Mouse (Mus musculus): ENCODE data around the gene Sema3c.

The Sema3c gene

GRCm38 (mm10) chr5:17647643-17648226, 73.7 kb downstream of the Sema3c start:
- DNase-seq (ENCODE audit: low read depth in 1 of 2, low spot score in 2 of 2): no peak

GRCm38 (mm10) chr5:17648865-17649542, 74.9 kb downstream of the Sema3c start:
- no peak for DNase-seq (ENCODE audit: low read depth in 1 of 2, low spot score in 2 of 2)

- no peak for DNase-seq (ENCODE audit: low read depth in 1 of 2, low spot score in 2 of 2)
Observed at GRCm38 (mm10) chr5:17661223-17661622, 87.1 kb downstream of the Sema3c start.

GRCm38 (mm10) chr5:17671356-17671755, 97.3 kb downstream of the Sema3c start:
- no peak for DNase-seq (ENCODE audit: low read depth in 1 of 2, low spot score in 2 of 2)

- no peak for DNase-seq (ENCODE audit: low read depth in 1 of 2, low spot score in 2 of 2)
Observed at GRCm38 (mm10) chr5:17680862-17681261, 106.8 kb downstream of the Sema3c start.

- DNase-seq (ENCODE audit: low read depth in 1 of 2, low spot score in 2 of 2): no peak
Observed at GRCm38 (mm10) chr5:17689121-17689520, 115.0 kb downstream of the Sema3c start.

- DNase-seq (ENCODE audit: low read depth in 1 of 2, low spot score in 2 of 2): no peak
Observed at GRCm38 (mm10) chr5:17689604-17690003, 115.5 kb downstream of the Sema3c start.

- DNase-seq (ENCODE audit: low read depth in 1 of 2, low spot score in 2 of 2): no peak
Observed at GRCm38 (mm10) chr5:17695366-17695765, 121.3 kb downstream of the Sema3c start.

- DNase-seq (ENCODE audit: low read depth in 1 of 2, low spot score in 2 of 2): no peak
Observed at GRCm38 (mm10) chr5:17698905-17699304, 124.8 kb downstream of the Sema3c start.

- no peak for DNase-seq (ENCODE audit: low read depth in 1 of 2, low spot score in 2 of 2)
Observed at GRCm38 (mm10) chr5:17704160-17704559, 130.1 kb downstream of the Sema3c start.

- DNase-seq (ENCODE audit: low read depth in 1 of 2, low spot score in 2 of 2): no peak
Observed at GRCm38 (mm10) chr5:17707086-17707485, 133.0 kb downstream of the Sema3c start.

- no peak for DNase-seq (ENCODE audit: low read depth in 1 of 2, low spot score in 2 of 2)
Observed at GRCm38 (mm10) chr5:17712374-17712773, 138.3 kb downstream of the Sema3c start.

- no peak for DNase-seq (ENCODE audit: low read depth in 1 of 2, low spot score in 2 of 2)
Observed at GRCm38 (mm10) chr5:17715206-17715605, 141.1 kb downstream of the Sema3c start.

GRCm38 (mm10) chr5:17720011-17720410, 145.9 kb downstream of the Sema3c start:
- DNase-seq (ENCODE audit: low read depth in 1 of 2, low spot score in 2 of 2): no peak

GRCm38 (mm10) chr5:17724031-17724430, 149.9 kb downstream of the Sema3c start:
- no peak for DNase-seq (ENCODE audit: low read depth in 1 of 2, low spot score in 2 of 2)

- DNase-seq (ENCODE audit: low read depth in 1 of 2, low spot score in 2 of 2): no peak
Observed at GRCm38 (mm10) chr5:17728047-17728446, 154.0 kb downstream of the Sema3c start.

- DNase-seq (ENCODE audit: low read depth in 1 of 2, low spot score in 2 of 2): no peak
Observed at GRCm38 (mm10) chr5:17739805-17740204, 165.7 kb downstream of the Sema3c start.

GRCm38 (mm10) chr5:17746520-17746919, 172.4 kb downstream of the Sema3c start:
- DNase-seq (ENCODE audit: low read depth in 1 of 2, low spot score in 2 of 2): no peak

- no peak for DNase-seq (ENCODE audit: low read depth in 1 of 2, low spot score in 2 of 2)
Observed at GRCm38 (mm10) chr5:17747143-17747542, 173.1 kb downstream of the Sema3c start.

- no peak for DNase-seq (ENCODE audit: low read depth in 1 of 2, low spot score in 2 of 2)
Observed at GRCm38 (mm10) chr5:17748293-17748692, 174.2 kb downstream of the Sema3c start.

- no peak for DNase-seq (ENCODE audit: low read depth in 1 of 2, low spot score in 2 of 2)
Observed at GRCm38 (mm10) chr5:17753471-17754005, 179.5 kb downstream of the Sema3c start.

- DNase-seq (ENCODE audit: low read depth in 1 of 2, low spot score in 2 of 2): no peak
Observed at GRCm38 (mm10) chr5:17766006-17766677, 192.1 kb downstream of the Sema3c start.
